Mouse (Mus musculus): ENCODE results near the gene Unc79.

DNA sequence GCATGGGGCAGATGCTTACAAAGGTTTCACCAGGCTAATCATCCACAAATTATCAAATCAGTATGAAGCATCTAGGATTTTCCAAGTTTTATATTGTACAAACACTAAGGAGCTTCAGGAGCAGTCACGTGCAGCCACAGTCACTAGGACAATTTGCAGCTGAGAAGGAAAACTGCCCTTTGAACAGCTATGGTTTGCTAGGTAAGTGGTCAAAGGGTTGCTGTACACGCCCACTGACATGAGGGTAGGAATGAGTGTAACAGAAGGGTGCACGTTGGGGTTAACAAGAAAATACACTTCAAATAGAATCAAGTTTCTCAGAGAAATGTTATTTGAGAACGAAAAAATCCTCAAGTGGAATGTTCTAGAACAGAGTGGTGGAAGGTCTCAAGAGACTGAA, 18.9 kb upstream of the Unc79 start:
- no peak for TF ChIP-seq POLR2A (IDR thresholded peaks at IDR 0.05; ENCODE audit: control insufficient read depth, low read depth, low read length)
- no peak for TF ChIP-seq CTCF (IDR thresholded peaks at IDR 0.05; ENCODE audit: control insufficient read depth, insufficient read depth, insufficient replicate concordance, low read depth, low read length)
